Mouse (Mus musculus) limb, embryonic 14.5 days (tissue): ENCODE measurements around the gene Tmem132a. TPM values are rescaled to one million over a fixed set of nuclear protein-coding genes. Genes with fewer than 3 reads are reported as not detected.

Experiments used
- ATAC-seq: fragments of 200-750 bp; cut with Nextera tagmentation; 2 replicates; pipeline ENCODE4 v1.8.0; 2017; ENCODE audit warnings: low read depth, moderate number of reproducible peaks, moderate TSS enrichment; ENCODE audit not compliant: low FRiP score
- DNase-seq: peaks from one replicate; pipeline ENCODE4 v3.0.0-alpha.2; 2015; ENCODE audit warnings: low spot score
- H3K27ac ChIP-seq: fragments of 300-500 bp; sonication (generic); replicated peaks from 2 replicates; pipeline ENCODE4 v1.5.1; 2014; ENCODE audit warnings: low read depth, mild to moderate bottlenecking, low read length, moderate library complexity, mixed read lengths
- H3K27me3 ChIP-seq: fragments of 300-500 bp; sonication (generic); 2 replicates; pipeline ENCODE4 v1.6.1; 2014; ENCODE audit warnings: low read length, mixed read lengths; ENCODE audit not compliant: control insufficient read depth, insufficient read depth
- H3K36me3 ChIP-seq: fragments of 300-500 bp; sonication (generic); 2 replicates; pipeline ENCODE4 v1.6.1; 2014; ENCODE audit warnings: mild to moderate bottlenecking, low read length, moderate library complexity, mixed read lengths; ENCODE audit not compliant: control insufficient read depth, insufficient read depth
- H3K4me1 ChIP-seq: fragments of 300-500 bp; sonication (generic); 2 replicates; pipeline ENCODE4 v1.6.1; 2014; ENCODE audit warnings: antibody characterized with exemption, low read length, mixed read lengths; ENCODE audit not compliant: control insufficient read depth, insufficient read depth
- H3K4me2 ChIP-seq: fragments of 300-500 bp; sonication (generic); replicated peaks from 2 replicates; pipeline ENCODE4 v1.6.1; 2014; ENCODE audit warnings: low read depth, mild to moderate bottlenecking, low read length, moderate library complexity; ENCODE audit not compliant: severe bottlenecking
- H3K4me3 ChIP-seq: fragments of 300-500 bp; sonication (generic); replicated peaks from 2 replicates; pipeline ENCODE4 v1.5.1; 2014; ENCODE audit warnings: low read length
- H3K9ac ChIP-seq: fragments of 300-500 bp; sonication (generic); 2 replicates; pipeline ENCODE4 v1.6.1; 2014; ENCODE audit warnings: mild to moderate bottlenecking, low read depth, low read length, moderate library complexity; ENCODE audit not compliant: severe bottlenecking
- H3K9me3 ChIP-seq: fragments of 300-500 bp; sonication (generic); 2 replicates; pipeline ENCODE4 v1.6.1; 2016; ENCODE audit warnings: low read length; ENCODE audit not compliant: control insufficient read depth
- POLR2A ChIP-seq: fragments of 200-500 bp; IDR thresholded peaks from 2 replicates; pipeline ENCODE4 v1.8.0; 2012; ENCODE audit warnings: inconsistent platforms, mild to moderate bottlenecking, moderate library complexity, borderline replicate concordance; ENCODE audit not compliant: insufficient read depth, insufficient read length; ENCODE audit errors: extremely low read depth
- WGBS: fragments of 180-500 bp; shearing (Covaris S2); extraction: QIAGEN DNeasy Blood & Tissue Kit; methylation state at CpG from one replicate; pipeline ENCODE4 v1.1.7; 2014; 5-methylcytosine and 5-hydroxymethylcytosine counted together
- polyA plus RNA-seq, 2 experiments: library from polyadenylated mRNA; depleted of rRNA in 1 of 2; stranded (reverse) in 1 of 2; unstranded in 1 of 2; fragments of >200 nt; fragmentation: Nextera tagmentation in 1 of 2; extraction: Ambion mirVana in 1 of 2; gene quantifications; 2 replicates each; pipeline versions ENCODE4 v1.2.1 to v1.2.3; 2012 to 2014

Tmem132a gene
- polyA plus RNA-seq, 2 experiments: 67.8 to 150 TPM

- H3K36me3 ChIP-seq: peaks cover 60% of the 10 kb centered on the region
- TF ChIP-seq POLR2A: no peak
- H3K27ac ChIP-seq: peak overlapping the region; percentile 85
- peak; percentile 3; the same call in 1 of the 2 replicates for ATAC-seq
- WGBS: under 1% methylated on average over 17 of the region's 17 CpGs
- peak overlapping the region; percentile 84 for H3K4me2 ChIP-seq
- H3K9ac ChIP-seq: peak overlapping the region; percentile 94
- no peaks in the 10 kb centered on the region for H3K9me3 ChIP-seq
- no peak for DNase-seq
- peaks cover 24% of the 10 kb centered on the region for H3K4me1 ChIP-seq
- H3K4me3 ChIP-seq: peak overlapping the region; percentile 89
- no peaks in the 10 kb centered on the region for H3K27me3 ChIP-seq
Observed at GRCm38 (mm10) chr19:10868623-10869141, 1.1 kb downstream of the Tmem132a start.

GRCm38 (mm10) chr19:10867946-10868622 is 1.7 kb downstream of the Tmem132a start:
- Histone ChIP-seq H3K9me3 (no peaks in the 10 kb centered on the region), H3K27ac (no peak overlapping the region), H3K27me3 (no peaks in the 10 kb centered on the region), H3K36me3 (peaks cover 60% of the 10 kb centered on the region), H3K4me1 (peaks cover 24% of the 10 kb centered on the region), H3K9ac (peak overlapping the region; percentile 94), H3K4me2 (peak overlapping the region; percentile 84), H3K4me3 (peak overlapping the region; percentile 89)
- WGBS: 25% methylated on average over 5 of the region's 5 CpGs
- TF ChIP-seq POLR2A: no peak
- no peak for DNase-seq
- ATAC-seq: no peak

GRCm38 (mm10) chr19:10866351-10866750 is 3.4 kb downstream of the Tmem132a start:
- peaks cover 24% of the 10 kb centered on the region for H3K4me1 ChIP-seq
- no peak for ATAC-seq
- H3K4me3 ChIP-seq: no peak overlapping the region
- no peak for TF ChIP-seq POLR2A
- peaks cover 60% of the 10 kb centered on the region for H3K36me3 ChIP-seq
- no peak overlapping the region for H3K4me2 ChIP-seq
- no peaks in the 10 kb centered on the region for H3K9me3 ChIP-seq
- no peak overlapping the region for H3K27ac ChIP-seq
- no peak for DNase-seq
- no peaks in the 10 kb centered on the region for H3K27me3 ChIP-seq
- 93% methylated on average over 13 of the region's 13 CpGs for WGBS
- no peak overlapping the region for H3K9ac ChIP-seq

- ATAC-seq: no peak
- H3K4me1 ChIP-seq: no peaks in the 10 kb centered on the region
- no peak for TF ChIP-seq POLR2A
- DNase-seq: no peak
- H3K4me3 ChIP-seq: no peak overlapping the region
- H3K9me3 ChIP-seq: no peaks in the 10 kb centered on the region
- no peak overlapping the region for H3K4me2 ChIP-seq
- H3K27ac ChIP-seq: no peak overlapping the region
- WGBS: 47% methylated on average over 17 of the region's 22 CpGs
- H3K36me3 ChIP-seq: peaks cover 92% of the 10 kb centered on the region
- no peak overlapping the region for H3K9ac ChIP-seq
- H3K27me3 ChIP-seq: no peaks in the 10 kb centered on the region
Observed at GRCm38 (mm10) chr19:10860072-10860497, 9.7 kb downstream of the Tmem132a start.

GRCm38 (mm10) chr19:10856520-10856919 is 13.2 kb downstream of the Tmem132a start:
- WGBS: 48% methylated on average over 2 of the region's 2 CpGs
- no peak for TF ChIP-seq POLR2A
- no peak for ATAC-seq

More at GRCm38 (mm10) chr19:10856520-10856919, 13.2 kb downstream of the Tmem132a start:
- Histone ChIP-seq H3K9ac (no peak overlapping the region), H3K27ac (no peak overlapping the region), H3K36me3 (peaks cover 56% of the 10 kb centered on the region), H3K4me3 (no peak overlapping the region), H3K27me3 (no peaks in the 10 kb centered on the region), H3K4me1 (no peaks in the 10 kb centered on the region), H3K4me2 (no peak overlapping the region), H3K9me3 (no peaks in the 10 kb centered on the region)
- no peak for DNase-seq
